Mouse (Mus musculus): ENCODE results near the gene 1700034J05Rik. TPM values are rescaled to one million over a fixed set of nuclear protein-coding genes. Genes with fewer than 3 reads are reported as not detected.

1700034J05Rik gene
- polyA plus RNA-seq, 1 experiment from 2014 or later = 0.18 TPM

GRCm38 (mm10) chr6:146944830-146945229, 9.4 kb downstream of the 1700034J05Rik start:
- no peak overlapping the region for H3K9ac ChIP-seq
- H3K27ac ChIP-seq = peak overlapping the region; percentile 23; the same call in 1 of the 2 replicates
- H3K27me3 ChIP-seq (replicated peaks) = no peaks in the 10 kb centered on the region
- no peaks in the 10 kb centered on the region for H3K9me3 ChIP-seq
- WGBS = 39% methylated on average over 4 of the region's 4 CpGs
- no peaks in the 10 kb centered on the region for H3K36me3 ChIP-seq
- H3K4me1 ChIP-seq = peaks cover 17% of the 10 kb centered on the region
- H3K4me2 ChIP-seq = no peak overlapping the region
- ATAC-seq (ENCODE audit: insufficient read depth, low FRiP score, low read depth) = no peak
- H3K4me3 ChIP-seq (replicated peaks) = no peak overlapping the region

GRCm38 (mm10) chr6:146944009-146944408, 10.2 kb downstream of the 1700034J05Rik start:
- H3K9ac ChIP-seq = no peak overlapping the region
- no peaks in the 10 kb centered on the region for H3K36me3 ChIP-seq
- H3K4me3 ChIP-seq (replicated peaks) = no peak overlapping the region
- H3K27ac ChIP-seq = no peak overlapping the region
- ATAC-seq (ENCODE audit: insufficient read depth, low FRiP score, low read depth) = no peak
- H3K27me3 ChIP-seq (replicated peaks) = no peaks in the 10 kb centered on the region
- no peaks in the 10 kb centered on the region for H3K9me3 ChIP-seq
- no peak overlapping the region for H3K4me2 ChIP-seq
- peaks cover 17% of the 10 kb centered on the region for H3K4me1 ChIP-seq

DNA sequence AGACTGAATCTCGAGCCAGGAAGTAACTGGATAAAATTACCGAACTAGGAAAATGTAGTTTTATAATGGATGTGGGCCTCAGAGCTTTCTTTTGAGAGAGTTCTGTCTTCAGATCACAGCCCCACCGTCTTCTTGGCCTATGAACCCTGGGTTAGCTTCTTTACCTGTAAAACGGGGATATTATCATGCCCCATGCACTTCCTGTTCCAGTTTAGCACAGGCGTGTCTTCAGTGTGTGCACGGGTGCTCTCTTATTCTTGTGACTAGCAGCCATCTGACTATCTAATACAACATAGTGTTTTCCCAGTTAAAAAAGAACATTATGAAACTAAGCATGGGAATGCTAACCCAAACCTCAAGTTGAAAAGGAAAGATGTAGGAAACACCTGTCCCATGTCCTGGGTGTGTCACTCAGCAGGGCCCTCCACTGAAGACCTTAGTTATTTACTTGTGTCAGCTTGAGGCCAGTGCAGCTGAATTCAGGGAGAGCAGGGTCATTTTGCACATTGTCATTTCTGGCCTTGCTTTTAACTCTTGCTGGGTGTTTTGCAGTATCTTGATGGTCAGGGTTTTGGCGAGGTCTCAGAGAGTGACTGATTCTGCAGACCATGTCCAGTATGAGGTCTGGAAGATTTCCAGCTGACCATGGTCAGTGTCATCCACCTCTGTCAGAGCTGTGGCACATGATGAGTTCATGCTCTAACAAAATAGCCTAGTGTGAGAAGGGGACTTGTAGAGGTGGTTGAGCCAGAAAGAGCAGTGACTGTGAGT, 12.5 kb downstream of the 1700034J05Rik start:
- Histone ChIP-seq H3K27ac (no peak overlapping the region), H3K36me3 (no peaks in the 10 kb centered on the region), H3K4me3 (replicated peaks) (no peak overlapping the region), H3K9ac (no peak overlapping the region), H3K4me1 (0 out of 2 replicates have a peak, but pooled peaks cover 8% of the 10 kb centered on the region), H3K27me3 (replicated peaks) (no peaks in the 10 kb centered on the region), H3K9me3 (no peaks in the 10 kb centered on the region), H3K4me2 (no peak overlapping the region)
- WGBS = 70% methylated on average over 7 of the region's 7 CpGs
- ATAC-seq (ENCODE audit: insufficient read depth, low FRiP score, low read depth) = no peak

DNA sequence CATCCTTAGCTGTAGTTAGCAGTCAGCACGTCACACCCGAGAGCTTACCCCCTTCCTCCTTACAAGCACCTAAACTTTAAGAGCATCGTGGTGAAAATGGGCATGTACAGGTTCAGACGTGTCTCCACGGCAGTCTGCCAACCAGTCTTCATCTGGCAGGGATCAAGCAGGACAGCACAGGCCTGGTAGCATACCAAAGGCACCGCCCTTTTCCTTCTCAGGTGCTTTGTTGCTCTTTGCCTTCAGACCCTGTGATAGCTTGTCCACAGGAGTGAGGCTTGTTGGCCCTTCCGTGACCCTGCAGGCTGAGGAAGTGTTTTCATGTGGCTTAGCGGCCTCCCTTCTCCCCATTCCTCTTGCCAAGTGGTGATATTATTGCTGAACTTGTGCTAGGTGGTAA, 15.2 kb downstream of the 1700034J05Rik start:
- no peaks in the 10 kb centered on the region for H3K4me1 ChIP-seq
- no peaks in the 10 kb centered on the region for H3K36me3 ChIP-seq
- H3K9me3 ChIP-seq = no peaks in the 10 kb centered on the region
- 74% methylated on average over 8 of the region's 8 CpGs for WGBS
- ATAC-seq (ENCODE audit: insufficient read depth, low FRiP score, low read depth) = peak; percentile 80
- H3K4me3 ChIP-seq (replicated peaks) = no peak overlapping the region
- H3K27ac ChIP-seq = peak overlapping the region; percentile 22; the same call in 1 of the 2 replicates
- H3K27me3 ChIP-seq (replicated peaks) = no peaks in the 10 kb centered on the region
- no peak overlapping the region for H3K4me2 ChIP-seq
- H3K9ac ChIP-seq = no peak overlapping the region

GRCm38 (mm10) chr6:146935957-146936356, 18.3 kb downstream of the 1700034J05Rik start:
- Histone ChIP-seq H3K4me1 (no peaks in the 10 kb centered on the region), H3K9me3 (no peaks in the 10 kb centered on the region), H3K27ac (no peak overlapping the region), H3K36me3 (no peaks in the 10 kb centered on the region), H3K27me3 (replicated peaks) (no peaks in the 10 kb centered on the region), H3K4me3 (replicated peaks) (no peak overlapping the region), H3K9ac (no peak overlapping the region), H3K4me2 (no peak overlapping the region)
- peak; percentile 54; the same call in 1 of the 2 replicates for ATAC-seq (ENCODE audit: insufficient read depth, low FRiP score, low read depth)
- 75% methylated on average over 6 of the region's 6 CpGs for WGBS

DNA sequence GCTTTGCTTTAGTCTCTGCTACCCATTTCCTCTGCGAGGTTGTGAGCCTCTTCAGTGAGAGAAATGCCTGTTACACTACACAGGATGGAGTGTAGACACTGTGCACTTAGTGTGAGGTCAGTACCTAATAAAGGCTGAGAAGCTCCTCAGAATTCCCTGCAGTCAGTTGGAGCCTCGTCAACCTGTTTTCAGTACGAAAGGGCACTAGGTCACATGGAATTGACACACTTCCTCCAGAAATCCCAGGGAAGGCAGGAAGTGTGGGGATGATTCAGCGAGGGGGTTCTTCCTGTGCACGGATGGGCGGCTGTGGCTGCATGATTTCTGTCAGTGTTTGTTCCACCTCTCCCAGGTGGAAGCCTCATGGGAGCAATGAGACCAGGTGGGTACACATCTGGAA, 21.1 kb downstream of the 1700034J05Rik start:
- Histone ChIP-seq H3K36me3 (no peaks in the 10 kb centered on the region), H3K4me3 (replicated peaks) (no peak overlapping the region), H3K27me3 (replicated peaks) (no peaks in the 10 kb centered on the region), H3K27ac (no peak overlapping the region), H3K9me3 (no peaks in the 10 kb centered on the region), H3K4me2 (no peak overlapping the region), H3K4me1 (0 out of 2 replicates have a peak, but pooled peaks cover under 1% of the 10 kb centered on the region), H3K9ac (no peak overlapping the region)
- ATAC-seq (ENCODE audit: insufficient read depth, low FRiP score, low read depth) = peak; percentile 39
- 58% methylated on average over 6 of the region's 6 CpGs for WGBS

- no peak for ATAC-seq (ENCODE audit: insufficient read depth, low FRiP score, low read depth)
- H3K27ac ChIP-seq = no peak overlapping the region
Observed at GRCm38 (mm10) chr6:146929031-146929430, 25.2 kb downstream of the 1700034J05Rik start.

GRCm38 (mm10) chr6:146928108-146928507, 26.1 kb downstream of the 1700034J05Rik start:
- no peak for ATAC-seq (ENCODE audit: insufficient read depth, low FRiP score, low read depth)
- Histone ChIP-seq H3K4me3 (replicated peaks) (no peak overlapping the region), H3K27ac (peak overlapping the region; percentile 41), H3K4me2 (no peak overlapping the region), H3K9ac (no peak overlapping the region), H3K4me1 (0 out of 2 replicates have a peak, but pooled peaks cover 5% of the 10 kb centered on the region), H3K36me3 (no peaks in the 10 kb centered on the region), H3K9me3 (no peaks in the 10 kb centered on the region), H3K27me3 (replicated peaks) (no peaks in the 10 kb centered on the region)
- 39% methylated on average over 3 of the region's 3 CpGs for WGBS

More at GRCm38 (mm10) chr6:146929031-146929430, 25.2 kb downstream of the 1700034J05Rik start:
- Histone ChIP-seq H3K27me3 (replicated peaks) (no peaks in the 10 kb centered on the region), H3K9me3 (no peaks in the 10 kb centered on the region), H3K4me3 (replicated peaks) (no peak overlapping the region), H3K9ac (no peak overlapping the region), H3K4me1 (0 out of 2 replicates have a peak, but pooled peaks cover 5% of the 10 kb centered on the region), H3K4me2 (no peak overlapping the region), H3K36me3 (no peaks in the 10 kb centered on the region)
- WGBS = 86% methylated on average over 2 of the region's 2 CpGs

GRCm38 (mm10) chr6:146926415-146926980, 27.7 kb downstream of the 1700034J05Rik start:
- Histone ChIP-seq H3K4me2 (no peak overlapping the region), H3K36me3 (no peaks in the 10 kb centered on the region), H3K9me3 (no peaks in the 10 kb centered on the region), H3K4me1 (0 out of 2 replicates have a peak, but pooled peaks cover 5% of the 10 kb centered on the region), H3K9ac (no peak overlapping the region), H3K27me3 (replicated peaks) (no peaks in the 10 kb centered on the region), H3K4me3 (replicated peaks) (no peak overlapping the region), H3K27ac (no peak overlapping the region)
- WGBS = 63% methylated on average over 5 of the region's 5 CpGs
- no peak for ATAC-seq (ENCODE audit: insufficient read depth, low FRiP score, low read depth)

GRCm38 (mm10) chr6:146918341-146918740, 35.9 kb downstream of the 1700034J05Rik start:
- Histone ChIP-seq H3K4me1 (peaks cover 3% of the 10 kb centered on the region), H3K9me3 (no peaks in the 10 kb centered on the region), H3K27ac (no peak overlapping the region), H3K27me3 (replicated peaks) (no peaks in the 10 kb centered on the region), H3K36me3 (0 out of 2 replicates have a peak, but pooled peaks cover 3% of the 10 kb centered on the region), H3K9ac (no peak overlapping the region), H3K4me2 (no peak overlapping the region), H3K4me3 (replicated peaks) (no peak overlapping the region)
- 87% methylated on average over 6 of the region's 6 CpGs for WGBS
- ATAC-seq (ENCODE audit: insufficient read depth, low FRiP score, low read depth) = no peak

- WGBS = 85% methylated on average over 3 of the region's 3 CpGs
Observed at GRCm38 (mm10) chr6:146917396-146917795, 36.8 kb downstream of the 1700034J05Rik start.

DNA sequence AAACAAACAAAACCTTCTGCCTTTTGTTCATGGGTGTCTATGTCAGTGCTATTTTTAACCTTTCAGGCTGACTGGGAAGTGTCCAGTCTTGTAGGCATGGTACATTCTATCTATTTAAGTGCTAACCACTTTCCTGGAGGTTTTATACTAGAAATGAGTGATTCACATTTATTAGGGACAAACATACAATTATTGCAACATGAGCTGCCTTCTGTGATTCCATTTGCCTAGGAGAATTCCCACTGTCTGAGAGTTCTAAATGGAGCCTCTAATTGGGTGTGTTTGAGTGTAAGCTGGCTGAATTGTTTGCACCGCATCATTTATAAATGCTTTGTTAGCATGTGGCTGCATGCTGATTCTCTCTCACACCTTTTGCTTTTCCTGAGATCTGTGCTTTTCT, 38.4 kb downstream of the 1700034J05Rik start:
- Histone ChIP-seq H3K4me3 (replicated peaks) (no peak overlapping the region), H3K4me1 (peaks cover 13% of the 10 kb centered on the region), H3K9me3 (no peaks in the 10 kb centered on the region), H3K4me2 (no peak overlapping the region), H3K27me3 (replicated peaks) (no peaks in the 10 kb centered on the region), H3K9ac (no peak overlapping the region), H3K36me3 (0 out of 2 replicates have a peak, but pooled peaks cover 3% of the 10 kb centered on the region), H3K27ac (no peak overlapping the region)
- no peak for ATAC-seq (ENCODE audit: insufficient read depth, low FRiP score, low read depth)
- 91% methylated on average over 1 of the region's 1 CpGs for WGBS

More at GRCm38 (mm10) chr6:146917396-146917795, 36.8 kb downstream of the 1700034J05Rik start:
- Histone ChIP-seq H3K27me3 (replicated peaks) (no peaks in the 10 kb centered on the region), H3K4me2 (no peak overlapping the region), H3K36me3 (0 out of 2 replicates have a peak, but pooled peaks cover 3% of the 10 kb centered on the region), H3K9me3 (no peaks in the 10 kb centered on the region), H3K4me3 (replicated peaks) (no peak overlapping the region), H3K27ac (no peak overlapping the region), H3K9ac (no peak overlapping the region), H3K4me1 (peaks cover 7% of the 10 kb centered on the region)
- no peak for ATAC-seq (ENCODE audit: insufficient read depth, low FRiP score, low read depth)
